Mouse (Mus musculus): ENCODE data around the gene 0610040J01Rik. TPM values are rescaled to one million over a fixed set of nuclear protein-coding genes. Genes with fewer than 3 reads are reported as not detected.
A peak's percentile ranks its signal among the peaks of the same experiment; 100 is the strongest.

Gene 0610040J01Rik
- polyA plus RNA-seq, 1 experiment from 2014 or later: 3.6 TPM

DNA sequence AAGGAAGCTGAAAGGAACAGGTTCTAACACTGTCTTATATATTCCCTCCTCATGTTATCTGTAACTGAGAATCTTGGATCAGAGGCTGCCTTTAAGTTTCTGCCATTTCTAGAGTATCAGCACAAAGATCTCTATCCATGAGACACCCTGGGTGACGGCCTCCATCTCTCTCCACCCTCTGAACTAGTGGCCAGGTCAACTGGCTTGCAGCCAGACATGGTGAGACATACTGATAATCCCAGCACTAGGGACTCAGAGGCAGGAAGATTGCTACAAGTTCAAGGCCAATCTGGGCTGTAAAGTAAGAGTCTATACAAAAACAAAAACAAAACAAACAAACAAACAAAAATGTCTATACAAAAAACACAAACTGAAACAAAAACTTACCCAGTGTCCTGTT is 102.7 kb downstream of the 0610040J01Rik start:
- Histone ChIP-seq H3K27ac (replicated peaks) (no peak overlapping the region), H3K27me3 (no peaks in the 10 kb centered on the region), H3K4me2 (no peak overlapping the region), H3K9ac (no peak overlapping the region), H3K4me1 (replicated peaks) (no peaks in the 10 kb centered on the region), H3K4me3 (no peak overlapping the region), H3K36me3 (no peaks in the 10 kb centered on the region), H3K9me3 (no peaks in the 10 kb centered on the region)
- no peak for ATAC-seq (ENCODE audit: low FRiP score, low read depth)
- WGBS: 73% methylated on average over 1 of the region's 1 CpGs

DNA sequence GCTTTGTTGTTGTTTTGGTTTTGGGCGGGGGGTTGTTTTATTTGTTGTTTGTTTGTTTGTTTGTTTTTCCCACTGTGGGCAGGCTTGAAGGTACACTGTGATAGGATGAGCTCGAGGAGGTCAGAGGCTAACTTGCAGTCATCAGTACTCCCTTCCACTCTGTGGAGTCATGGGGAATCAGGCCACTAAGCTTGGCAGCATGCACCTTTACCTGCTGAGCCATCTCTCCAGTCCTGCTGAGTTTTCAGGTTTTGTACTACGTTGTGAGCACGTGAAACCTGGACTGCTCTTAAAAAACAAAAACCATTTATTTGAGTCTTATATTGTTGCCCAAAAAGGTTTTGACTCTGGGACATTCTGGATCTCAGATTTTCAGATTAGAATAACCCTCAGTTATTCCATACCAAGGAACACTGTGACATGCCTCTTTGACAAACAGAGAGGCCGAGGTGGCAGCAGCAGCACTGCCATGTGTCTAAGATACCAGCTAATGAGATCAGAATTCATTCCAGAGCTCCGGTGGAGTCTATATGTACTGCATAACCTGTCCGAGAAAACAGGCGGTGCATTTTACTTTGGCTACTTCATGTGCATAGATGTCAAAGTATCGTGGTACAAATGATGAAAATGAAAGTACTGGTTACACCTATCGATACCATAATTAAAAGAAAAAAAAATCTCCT is 104.4 kb downstream of the 0610040J01Rik start:
- WGBS: 88% methylated on average over 10 of the region's 10 CpGs
- Histone ChIP-seq H3K4me2 (no peak overlapping the region), H3K4me3 (no peak overlapping the region), H3K27ac (replicated peaks) (no peak overlapping the region), H3K9me3 (no peaks in the 10 kb centered on the region), H3K9ac (no peak overlapping the region), H3K4me1 (replicated peaks) (no peaks in the 10 kb centered on the region), H3K36me3 (no peaks in the 10 kb centered on the region), H3K27me3 (no peaks in the 10 kb centered on the region)
- no peak for ATAC-seq (ENCODE audit: low FRiP score, low read depth)

DNA sequence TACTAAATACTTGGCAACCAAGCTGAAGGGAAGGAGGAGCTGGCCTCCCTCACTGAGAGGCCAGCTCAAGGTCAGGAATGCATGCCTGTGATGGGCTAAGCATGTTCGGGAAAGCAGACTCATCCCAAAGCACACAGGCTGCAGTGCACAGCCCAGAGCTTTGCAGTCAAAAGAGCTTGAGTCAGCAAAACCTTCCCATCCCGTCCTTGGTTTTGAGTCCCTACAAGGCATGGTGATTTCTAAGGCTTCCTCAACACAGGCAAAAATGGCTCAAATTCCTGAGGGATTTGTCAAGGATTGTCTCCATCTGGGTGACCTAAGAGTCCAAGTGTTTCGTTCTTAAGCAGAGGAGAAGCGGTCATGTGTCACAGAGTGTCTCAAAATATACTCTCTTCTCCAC is 106.0 kb downstream of the 0610040J01Rik start:
- H3K4me1 ChIP-seq (replicated peaks): no peaks in the 10 kb centered on the region
- no peaks in the 10 kb centered on the region for H3K9me3 ChIP-seq
- no peaks in the 10 kb centered on the region for H3K36me3 ChIP-seq
- H3K4me3 ChIP-seq: no peak overlapping the region
- H3K9ac ChIP-seq: no peak overlapping the region
- WGBS: 76% methylated on average over 4 of the region's 4 CpGs
- ATAC-seq (ENCODE audit: low FRiP score, low read depth): no peak
- no peaks in the 10 kb centered on the region for H3K27me3 ChIP-seq
- no peak overlapping the region for H3K27ac ChIP-seq (replicated peaks)
- H3K4me2 ChIP-seq: no peak overlapping the region

DNA sequence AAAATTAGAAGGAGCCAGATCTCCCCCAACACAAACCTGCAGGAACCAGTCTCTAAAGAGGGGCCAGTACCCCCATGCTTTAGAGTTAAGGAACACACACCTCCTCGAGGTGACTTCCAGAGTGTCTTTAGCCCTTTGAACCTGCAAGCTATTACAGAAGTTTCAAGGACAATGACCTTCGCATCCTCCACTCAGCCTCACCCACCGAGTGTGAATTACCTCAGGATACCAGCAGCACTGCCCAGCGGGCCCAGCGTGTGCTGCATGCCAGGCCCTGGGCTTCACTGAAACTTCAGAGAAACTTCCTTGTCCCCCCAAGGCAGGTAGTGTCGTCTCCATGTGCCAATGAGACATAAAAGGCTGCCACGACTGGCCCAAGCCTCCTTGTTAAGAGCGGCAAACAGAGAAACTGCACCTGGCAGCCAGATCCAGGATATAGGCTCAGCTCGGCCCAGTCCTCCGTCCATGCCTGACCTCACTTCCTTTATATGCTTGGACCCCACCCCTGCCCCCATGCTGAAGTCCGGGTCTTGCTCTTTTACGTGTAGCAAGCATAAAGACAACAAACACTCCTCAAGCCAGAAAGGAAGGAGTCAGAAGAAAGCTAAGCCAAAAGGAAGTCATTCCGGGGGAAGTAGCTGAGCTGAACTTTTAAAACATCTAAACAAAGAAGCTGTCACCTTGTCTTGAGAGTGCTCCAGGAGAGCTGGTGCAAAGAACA is 111.3 kb downstream of the 0610040J01Rik start:
- H3K4me2 ChIP-seq: no peak overlapping the region
- H3K9me3 ChIP-seq: no peaks in the 10 kb centered on the region
- no peaks in the 10 kb centered on the region for H3K27me3 ChIP-seq
- WGBS: 84% methylated on average over 13 of the region's 13 CpGs
- H3K9ac ChIP-seq: no peak overlapping the region
- H3K36me3 ChIP-seq: 0 out of 2 replicates have a peak, but pooled peaks cover 3% of the 10 kb centered on the region
- no peak for ATAC-seq (ENCODE audit: low FRiP score, low read depth)
- no peaks in the 10 kb centered on the region for H3K4me1 ChIP-seq (replicated peaks)
- no peak overlapping the region for H3K4me3 ChIP-seq
- no peak overlapping the region for H3K27ac ChIP-seq (replicated peaks)

DNA sequence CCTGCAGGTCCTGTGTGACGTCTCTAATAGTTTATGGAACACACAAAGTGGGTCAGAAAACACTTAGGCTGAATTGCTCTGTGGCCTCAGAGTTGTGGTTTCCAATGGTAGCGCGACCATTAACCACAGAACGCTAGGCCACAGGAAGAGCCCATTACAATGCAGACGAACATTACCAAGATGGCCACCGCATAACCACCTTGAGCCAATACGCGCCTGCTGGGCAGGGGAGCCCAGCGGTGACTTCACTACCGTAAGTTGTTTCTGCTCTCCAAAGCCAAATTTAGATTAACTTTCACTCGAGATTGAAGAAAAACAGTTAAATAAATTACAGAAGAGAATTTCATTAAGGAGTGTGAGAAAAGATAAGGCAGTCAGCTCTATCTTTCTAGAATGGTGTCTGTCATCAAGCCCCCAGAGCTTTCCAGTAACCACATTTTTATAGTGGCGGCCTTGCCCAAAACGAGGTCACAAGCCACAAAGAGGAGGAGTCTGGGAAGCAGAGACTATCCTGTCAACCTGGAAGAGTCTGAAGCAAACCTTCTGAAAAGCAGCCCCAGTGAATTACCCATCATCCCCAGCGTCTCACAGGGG is 113.0 kb downstream of the 0610040J01Rik start:
- Histone ChIP-seq H3K27ac (replicated peaks) (no peak overlapping the region), H3K4me3 (no peak overlapping the region), H3K9me3 (no peaks in the 10 kb centered on the region), H3K27me3 (no peaks in the 10 kb centered on the region), H3K4me1 (replicated peaks) (no peaks in the 10 kb centered on the region), H3K4me2 (no peak overlapping the region), H3K36me3 (0 out of 2 replicates have a peak, but pooled peaks cover 3% of the 10 kb centered on the region), H3K9ac (no peak overlapping the region)
- WGBS: 94% methylated on average over 14 of the region's 14 CpGs
- no peak for ATAC-seq (ENCODE audit: low FRiP score, low read depth)

DNA sequence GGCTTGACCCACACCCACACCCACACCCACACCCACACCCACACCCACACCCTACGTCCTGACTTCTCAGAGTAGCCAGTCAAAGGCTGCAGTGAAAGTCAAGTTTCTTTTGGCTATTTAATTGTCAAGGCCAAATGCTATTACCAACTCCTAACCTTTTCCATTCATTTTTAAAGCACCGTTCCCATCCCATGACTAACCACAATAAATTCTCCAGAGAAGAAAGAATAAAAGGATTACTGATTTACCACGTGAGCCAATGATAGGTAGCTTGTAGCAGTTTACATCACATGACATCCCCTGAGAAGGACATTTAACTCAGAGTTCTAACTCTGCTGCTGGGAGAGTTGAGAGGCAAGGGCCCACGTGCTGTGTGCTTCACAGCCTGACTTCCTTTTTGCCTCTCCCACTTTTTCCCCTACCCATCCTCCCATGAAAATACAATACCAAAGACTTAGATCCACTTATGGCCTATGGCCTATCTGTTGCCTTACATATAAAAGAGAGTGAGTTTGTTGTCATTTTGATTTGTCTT is 118.7 kb downstream of the 0610040J01Rik start:
- Histone ChIP-seq H3K9me3 (no peaks in the 10 kb centered on the region), H3K27ac (replicated peaks) (no peak overlapping the region), H3K4me2 (no peak overlapping the region), H3K9ac (no peak overlapping the region), H3K36me3 (0 out of 2 replicates have a peak, but pooled peaks cover 3% of the 10 kb centered on the region), H3K4me3 (no peak overlapping the region), H3K27me3 (no peaks in the 10 kb centered on the region), H3K4me1 (replicated peaks) (0 out of 2 replicates have a peak, but pooled peaks cover 7% of the 10 kb centered on the region)
- no peak for ATAC-seq (ENCODE audit: low FRiP score, low read depth)
- WGBS: 72% methylated on average over 4 of the region's 4 CpGs

DNA sequence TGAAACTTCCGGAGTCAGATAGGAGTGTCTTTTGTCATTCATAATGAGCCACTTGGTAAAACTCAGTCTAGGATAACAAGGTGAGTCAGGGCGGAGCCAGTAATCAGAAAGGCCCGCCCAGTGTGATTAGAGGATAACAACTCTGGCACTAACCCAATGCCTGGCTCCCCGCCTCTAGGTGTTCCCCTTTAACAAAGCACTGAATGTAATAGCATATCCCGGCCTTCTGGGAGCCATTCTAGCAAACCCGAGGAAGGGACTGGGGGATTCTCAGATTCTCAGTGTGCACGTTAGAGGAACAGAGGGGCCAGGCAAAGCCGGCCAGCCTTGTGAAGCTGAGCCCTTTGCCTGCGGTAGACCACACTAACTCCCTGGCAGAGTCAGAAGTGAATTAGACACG is 120.7 kb downstream of the 0610040J01Rik start:
- no peaks in the 10 kb centered on the region for H3K36me3 ChIP-seq
- WGBS: 54% methylated on average over 10 of the region's 10 CpGs
- H3K9me3 ChIP-seq: no peaks in the 10 kb centered on the region
- no peak overlapping the region for H3K9ac ChIP-seq
- no peaks in the 10 kb centered on the region for H3K27me3 ChIP-seq
- H3K4me3 ChIP-seq: no peak overlapping the region
- H3K4me1 ChIP-seq (replicated peaks): 0 out of 2 replicates have a peak, but pooled peaks cover 7% of the 10 kb centered on the region
- H3K4me2 ChIP-seq: no peak overlapping the region
- ATAC-seq (ENCODE audit: low FRiP score, low read depth): no peak
- no peak overlapping the region for H3K27ac ChIP-seq (replicated peaks)

DNA sequence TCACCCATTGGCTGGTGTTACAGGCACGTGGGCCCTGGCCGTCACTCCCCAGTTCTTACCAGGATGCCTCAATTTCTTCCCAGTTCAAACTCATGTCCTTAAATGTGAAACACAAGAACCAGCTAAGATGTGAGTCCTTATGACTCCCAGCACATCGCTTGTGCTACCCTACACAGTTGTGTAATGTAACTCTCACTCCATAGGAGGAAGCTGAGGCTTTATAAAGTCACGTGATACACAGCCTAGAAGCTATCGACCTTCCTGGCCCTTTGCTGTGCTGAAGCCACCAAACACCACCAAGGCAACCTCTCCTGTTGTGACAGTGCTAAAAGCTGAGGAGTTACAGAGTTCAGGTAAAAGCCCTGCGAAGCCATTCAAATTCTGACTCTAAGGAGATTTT is 123.4 kb downstream of the 0610040J01Rik start:
- Histone ChIP-seq H3K9ac (no peak overlapping the region), H3K4me2 (no peak overlapping the region), H3K9me3 (no peaks in the 10 kb centered on the region), H3K27me3 (no peaks in the 10 kb centered on the region), H3K4me1 (replicated peaks) (0 out of 2 replicates have a peak, but pooled peaks cover 7% of the 10 kb centered on the region), H3K36me3 (no peaks in the 10 kb centered on the region), H3K4me3 (no peak overlapping the region), H3K27ac (replicated peaks) (no peak overlapping the region)
- 94% methylated on average over 6 of the region's 6 CpGs for WGBS
- ATAC-seq (ENCODE audit: low FRiP score, low read depth): no peak

DNA sequence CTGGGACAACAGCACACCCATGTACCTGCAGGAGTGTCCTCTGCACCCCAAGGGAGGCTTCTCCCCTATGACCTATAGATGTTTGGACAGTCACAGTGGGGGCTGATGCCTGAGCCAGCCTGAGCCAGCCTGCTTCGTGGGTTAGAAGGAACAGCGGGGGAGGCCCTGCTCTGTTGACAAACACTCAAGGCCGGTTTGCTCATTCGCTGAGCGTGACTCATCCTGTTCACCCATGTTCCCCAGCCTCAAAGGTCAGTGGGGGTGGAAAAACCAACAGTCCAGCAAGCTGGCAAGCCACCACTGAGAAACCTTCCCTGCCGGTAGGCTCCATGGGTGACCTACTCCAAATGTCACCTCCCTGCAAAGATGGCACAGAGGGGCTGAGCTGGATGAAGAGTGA is 124.6 kb downstream of the 0610040J01Rik start:
- Histone ChIP-seq H3K9me3 (no peaks in the 10 kb centered on the region), H3K36me3 (no peaks in the 10 kb centered on the region), H3K4me1 (replicated peaks) (0 out of 2 replicates have a peak, but pooled peaks cover 7% of the 10 kb centered on the region), H3K27me3 (no peaks in the 10 kb centered on the region), H3K9ac (no peak overlapping the region), H3K4me2 (no peak overlapping the region), H3K27ac (replicated peaks) (no peak overlapping the region), H3K4me3 (no peak overlapping the region)
- 0 out of 2 replicates have a peak, but pooled peaks have one; percentile 19 for ATAC-seq (ENCODE audit: low FRiP score, low read depth)
- 67% methylated on average over 6 of the region's 6 CpGs for WGBS

DNA sequence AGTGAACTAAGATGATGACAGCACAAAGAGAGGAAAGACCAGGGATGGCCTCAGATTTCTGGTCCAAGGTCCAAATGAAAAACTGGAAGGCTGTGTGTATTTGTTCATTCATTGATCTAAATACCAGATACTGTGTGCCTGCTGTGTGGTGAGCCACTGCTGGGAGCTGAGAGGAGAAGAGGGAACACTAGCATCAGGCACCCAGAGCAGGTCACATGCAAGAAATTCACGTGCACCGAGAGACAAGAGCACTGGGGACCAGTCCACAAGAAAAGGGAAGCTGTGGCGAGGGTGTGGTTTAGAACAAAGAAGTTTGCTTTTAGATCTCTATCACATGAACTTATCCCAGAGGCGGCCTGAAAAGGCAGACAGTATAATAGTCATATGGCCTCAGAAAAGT is 126.4 kb downstream of the 0610040J01Rik start:
- H3K9ac ChIP-seq: no peak overlapping the region
- no peak overlapping the region for H3K4me2 ChIP-seq
- ATAC-seq (ENCODE audit: low FRiP score, low read depth): no peak
- H3K4me1 ChIP-seq (replicated peaks): no peaks in the 10 kb centered on the region
- no peaks in the 10 kb centered on the region for H3K36me3 ChIP-seq
- no peak overlapping the region for H3K4me3 ChIP-seq
- no peaks in the 10 kb centered on the region for H3K9me3 ChIP-seq
- H3K27me3 ChIP-seq: no peaks in the 10 kb centered on the region
- WGBS: 79% methylated on average over 4 of the region's 4 CpGs
- H3K27ac ChIP-seq (replicated peaks): no peak overlapping the region

DNA sequence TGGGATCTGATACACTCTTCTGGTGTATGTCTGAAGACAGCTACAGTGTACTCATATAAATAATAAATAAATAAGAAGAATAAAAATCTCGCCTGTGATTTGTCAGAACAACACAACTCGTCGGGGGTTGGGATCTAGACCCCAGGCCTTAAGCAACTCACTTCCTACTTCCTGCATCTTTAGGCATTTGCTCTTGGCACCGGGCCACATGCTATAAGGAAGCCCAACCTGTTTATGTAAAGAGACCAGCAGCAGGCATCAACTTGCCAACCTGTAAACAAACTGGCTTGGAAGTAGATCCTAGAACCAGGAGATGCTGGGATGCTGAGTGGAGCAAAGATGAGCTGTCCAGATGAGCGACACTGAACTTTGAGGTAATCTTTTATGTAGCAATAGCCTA is 129.7 kb downstream of the 0610040J01Rik start:
- WGBS: 78% methylated on average over 5 of the region's 5 CpGs

DNA sequence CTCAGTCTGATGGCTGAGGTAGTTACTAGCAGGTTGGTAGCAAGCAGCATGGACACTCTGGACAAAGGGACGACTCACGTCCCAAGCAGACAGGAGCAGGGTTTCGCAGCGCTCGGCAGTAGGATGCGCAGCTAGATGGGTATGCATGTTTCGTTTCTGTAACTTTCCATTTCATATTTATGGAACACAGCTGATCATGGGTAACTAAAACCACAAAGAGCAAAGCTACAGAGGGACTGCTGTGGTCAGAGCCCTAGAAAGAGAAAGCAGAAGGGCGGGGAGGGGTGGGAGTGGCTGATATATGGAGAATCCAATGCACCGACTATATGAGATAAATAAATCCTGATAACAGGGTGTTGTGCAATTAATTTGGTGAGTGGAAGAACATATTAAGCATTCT is 131.1 kb downstream of the 0610040J01Rik start:
- H3K9ac ChIP-seq: no peak overlapping the region
- 92% methylated on average over 9 of the region's 9 CpGs for WGBS
- ATAC-seq (ENCODE audit: low FRiP score, low read depth): no peak
- H3K4me2 ChIP-seq: no peak overlapping the region
- H3K9me3 ChIP-seq: no peaks in the 10 kb centered on the region
- H3K27me3 ChIP-seq: no peaks in the 10 kb centered on the region
- no peak overlapping the region for H3K4me3 ChIP-seq
- no peaks in the 10 kb centered on the region for H3K4me1 ChIP-seq (replicated peaks)
- no peaks in the 10 kb centered on the region for H3K36me3 ChIP-seq
- no peak overlapping the region for H3K27ac ChIP-seq (replicated peaks)

More for the DNA sequence above, 129.7 kb downstream of the 0610040J01Rik start:
- H3K27ac ChIP-seq (replicated peaks): no peak overlapping the region
- no peaks in the 10 kb centered on the region for H3K4me1 ChIP-seq (replicated peaks)
- H3K36me3 ChIP-seq: no peaks in the 10 kb centered on the region
- ATAC-seq (ENCODE audit: low FRiP score, low read depth): no peak
- no peaks in the 10 kb centered on the region for H3K27me3 ChIP-seq
- H3K9ac ChIP-seq: no peak overlapping the region
- H3K4me2 ChIP-seq: no peak overlapping the region
- no peak overlapping the region for H3K4me3 ChIP-seq
- H3K9me3 ChIP-seq: no peaks in the 10 kb centered on the region

All from hindbrain, embryonic 15.5 days (tissue).